11 mouse cellular contexts compared by ENCODE assay signal in the genomic region with DNA sequence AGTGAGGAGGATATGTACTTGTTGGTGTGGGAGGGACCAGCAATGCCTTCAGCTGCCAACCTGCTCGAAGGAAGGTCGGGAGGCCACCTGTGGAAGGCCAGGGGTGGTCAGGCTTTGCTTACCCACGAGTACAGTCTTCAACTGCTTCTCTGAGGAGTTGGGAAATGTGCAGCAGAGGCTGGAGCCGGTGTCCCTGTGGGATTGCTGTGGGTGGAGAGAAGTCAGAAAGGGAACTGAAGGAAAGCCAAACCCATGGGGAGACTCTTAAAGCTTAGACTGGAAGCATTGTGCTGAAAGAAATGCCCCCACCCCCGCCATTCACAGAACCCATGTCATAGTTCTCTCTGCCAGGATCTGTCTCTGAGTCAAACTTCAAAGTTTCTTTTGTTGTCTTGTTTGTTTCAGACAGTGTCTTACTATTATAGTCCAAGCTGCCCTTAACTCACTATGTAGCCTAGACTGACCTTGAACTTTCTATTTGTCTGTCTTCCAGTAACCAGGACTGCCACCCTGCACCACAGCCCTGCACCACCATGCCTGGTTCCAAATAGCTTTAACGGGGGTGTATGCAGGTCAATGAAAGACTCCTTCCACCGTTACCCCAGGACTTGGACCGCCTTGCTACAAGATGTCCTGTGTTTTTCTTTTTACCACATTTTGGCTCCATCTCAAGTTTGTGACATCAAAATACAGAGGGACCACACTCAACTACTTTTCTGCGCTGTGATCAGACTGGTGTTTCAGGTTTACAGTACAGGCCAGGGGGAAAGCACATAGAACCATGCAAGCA.
DNase-seq lines count a peak whose midpoint lies in the region; ATAC-seq and TF ChIP-seq lines count a peak whose summit lies in the region.
"Had no signal": no experiment of that assay in that cellular context is flagged by ENCODE, and none has a peak within 500 bp of the region (broad histone marks: within the 10 kb centered on the region; RNA-seq: fewer than 3 reads in every experiment).

No protein-coding gene starts in this region.

- no peak for ATAC-seq in liver, embryonic 11.5 days (replicated peaks; ENCODE audit: low FRiP score)
- no peak for ATAC-seq in liver, embryonic 12.5 days
- no peak for ATAC-seq in limb, embryonic 14.5 days (ENCODE audit: low FRiP score, low read depth)

- H3K4me1 ChIP-seq in liver, embryonic 11.5 days (replicated peaks; ENCODE audit: control insufficient read depth, insufficient read depth, low read length): peaks cover 15% of the 10 kb centered on the region
- peaks cover 27% of the 10 kb centered on the region for H3K4me1 ChIP-seq in liver, embryonic 12.5 days
- peaks cover 24% of the 10 kb centered on the region for H3K4me1 ChIP-seq in limb, embryonic 14.5 days (ENCODE audit: control insufficient read depth, insufficient read depth, low read length)

- H3K27me3 ChIP-seq in liver, embryonic 11.5 days (replicated peaks; ENCODE audit: control insufficient read depth, insufficient read depth, low read length): no peaks in the 10 kb centered on the region
- no peaks in the 10 kb centered on the region for H3K27me3 ChIP-seq in liver, embryonic 12.5 days (replicated peaks)
- no peaks in the 10 kb centered on the region for H3K27me3 ChIP-seq in limb, embryonic 14.5 days (ENCODE audit: control insufficient read depth, insufficient read depth, low read length)
- H3K27me3 ChIP-seq: neural tube, embryonic 13.5 days had no signal

- TF ChIP-seq POLR2A in limb, embryonic 14.5 days (IDR thresholded peaks at IDR 0.05; ENCODE audit: borderline replicate concordance, extremely low read depth, insufficient read depth, insufficient read length): no peak

- H3K27ac ChIP-seq in liver, embryonic 11.5 days (ENCODE audit: low read depth, low read length): 0 out of 2 replicates have a peak overlapping the region, but pooled peaks have one; percentile 8
- no peak overlapping the region for H3K27ac ChIP-seq in liver, embryonic 12.5 days
- H3K27ac ChIP-seq in limb, embryonic 14.5 days (replicated peaks; ENCODE audit: low read depth, low read length): peak overlapping the region; percentile 71; the same call in 1 of the 2 replicates
- H3K27ac ChIP-seq: neural tube, embryonic 13.5 days had no signal

- no peaks in the 10 kb centered on the region for H3K36me3 ChIP-seq in liver, embryonic 11.5 days (ENCODE audit: control insufficient read depth, insufficient read depth, low read length)
- no peaks in the 10 kb centered on the region; the same call in 1 of the 2 replicates for H3K36me3 ChIP-seq in liver, embryonic 12.5 days
- no peaks in the 10 kb centered on the region for H3K36me3 ChIP-seq in limb, embryonic 14.5 days (ENCODE audit: control insufficient read depth, insufficient read depth, low read length)

- H3K9ac ChIP-seq in liver, embryonic 11.5 days (ENCODE audit: low read depth, low read length): no peak overlapping the region
- no peak overlapping the region for H3K9ac ChIP-seq in liver, embryonic 12.5 days
- no peak overlapping the region for H3K9ac ChIP-seq in limb, embryonic 14.5 days (ENCODE audit: low read depth, low read length, severe bottlenecking)
- H3K9ac ChIP-seq: neural tube, embryonic 13.5 days had no signal

- H3K4me2 ChIP-seq in liver, embryonic 11.5 days: no peak overlapping the region
- no peak overlapping the region for H3K4me2 ChIP-seq in liver, embryonic 12.5 days
- no peak overlapping the region for H3K4me2 ChIP-seq in limb, embryonic 14.5 days (replicated peaks; ENCODE audit: low read depth, low read length, severe bottlenecking)
- H3K4me2 ChIP-seq: neural tube, embryonic 13.5 days had no signal

- DNase-seq in adrenal gland, postnatal 14 days: peak; percentile 73
- DNase-seq in adrenal gland, postnatal 25 days: no peak
- DNase-seq in liver, embryonic 11.5 days (ENCODE audit: low spot score): no peak
- DNase-seq in heart, adult 8-10 months (ENCODE audit: low spot score): peak; percentile 54
- DNase-seq in limb, embryonic 14.5 days (ENCODE audit: low spot score): no peak
- DNase-seq in spleen, postnatal 14 days (ENCODE audit: low spot score in 2 of 2): no peak
- no peak for DNase-seq in thymus, postnatal 36 days
- DNase-seq: left cerebral cortex, postnatal 4 days; thymus, postnatal 14 days had no signal

- no peak overlapping the region for H3K4me3 ChIP-seq in liver, embryonic 11.5 days (ENCODE audit: low read depth, low read length)
- no peak overlapping the region for H3K4me3 ChIP-seq in liver, embryonic 12.5 days
- H3K4me3 ChIP-seq in limb, embryonic 14.5 days (replicated peaks; ENCODE audit: low read length): no peak overlapping the region
- H3K4me3 ChIP-seq: neural tube, embryonic 13.5 days had no signal

- 86% methylated on average over 9 of the region's 9 CpGs for WGBS in liver, embryonic 11.5 days
- WGBS in liver, embryonic 12.5 days (ENCODE audit: insufficient replicate concordance): 80% methylated on average over 9 of the region's 9 CpGs
- WGBS in limb, embryonic 14.5 days: 67% methylated on average over 9 of the region's 9 CpGs

- no peaks in the 10 kb centered on the region for H3K9me3 ChIP-seq in liver, embryonic 11.5 days (ENCODE audit: control insufficient read depth, low read length)
- no peaks in the 10 kb centered on the region for H3K9me3 ChIP-seq in liver, embryonic 12.5 days (replicated peaks)
- no peaks in the 10 kb centered on the region for H3K9me3 ChIP-seq in limb, embryonic 14.5 days (ENCODE audit: control insufficient read depth, low read length)
- H3K9me3 ChIP-seq: neural tube, embryonic 13.5 days had no signal

Comparison
In these comparisons a context has a peak if more than half of its experiments do, and no peak if none do; other contexts are left out.
1. DNase-seq: peak in adrenal gland, postnatal 14 days (single experiment) and heart, adult 8-10 months (single experiment); none in adrenal gland, postnatal 25 days (single experiment), liver, embryonic 11.5 days (single experiment), limb, embryonic 14.5 days (single experiment), spleen, postnatal 14 days (0 of 2) and thymus, postnatal 36 days (0 of 2).